Comparison of ENCODE assay signal across 8 mouse cellular contexts in genomic region chr8:83898456-83898855, GRCm38 (mm10). TPM values are rescaled to one million over a fixed set of nuclear protein-coding genes. Genes with fewer than 3 reads are reported as not detected.
DNase-seq lines count a peak whose midpoint lies in the region; ATAC-seq and TF ChIP-seq lines count a peak whose summit lies in the region.

No protein-coding gene starts in this region.

- H3K9ac ChIP-seq in embryonic facial prominence, embryonic 15.5 days = peak overlapping the region; percentile 15; the same call in 1 of the 2 replicates

- peak overlapping the region; percentile 98 for H3K27ac ChIP-seq in layer of hippocampus, adult 2 months
- H3K27ac ChIP-seq in embryonic facial prominence, embryonic 15.5 days (replicated peaks) = peak overlapping the region; percentile 97

- no peaks in the 10 kb centered on the region for H3K36me3 ChIP-seq in embryonic facial prominence, embryonic 15.5 days

- no peak for ATAC-seq in embryonic facial prominence, embryonic 15.5 days (ENCODE audit: insufficient number of reproducible peaks, low FRiP score, low TSS enrichment, low read depth)

- no peak for TF ChIP-seq POLR2A in brain, embryonic 14.5 days (IDR thresholded peaks at IDR 0.05; ENCODE audit: borderline replicate concordance, extremely low read depth, insufficient read depth, insufficient read length, poor library complexity, severe bottlenecking)

- TF ChIP-seq CTCF in layer of hippocampus, adult 2 months (conservative IDR thresholded peaks at IDR 0.05) = no peak
- no peak for TF ChIP-seq CTCF in brain, embryonic 14.5 days (IDR thresholded peaks at IDR 0.05; ENCODE audit: borderline replicate concordance, extremely low read depth, insufficient read depth, insufficient read length)

- peaks cover 44% of the 10 kb centered on the region for H3K4me1 ChIP-seq in embryonic facial prominence, embryonic 15.5 days

- 2% methylated on average over 10 of the region's 10 CpGs for WGBS in embryonic facial prominence, embryonic 15.5 days

- peak overlapping the region; percentile 84 for H3K4me3 ChIP-seq in layer of hippocampus, adult 2 months
- peak overlapping the region; percentile 91 for H3K4me3 ChIP-seq in embryonic facial prominence, embryonic 15.5 days (replicated peaks)

- H3K4me2 ChIP-seq in embryonic facial prominence, embryonic 15.5 days (replicated peaks) = peak overlapping the region; percentile 85

- no peak for DNase-seq in layer of hippocampus, adult 2 months (ENCODE audit: low spot score in 2 of 2)
- DNase-seq in layer of hippocampus, postnatal 36 days = no peak
- peak; percentile 79 for DNase-seq in brain, embryonic 14.5 days (ENCODE audit: low read depth)
- peak; percentile 53 for DNase-seq in kidney, postnatal 10 days
- peak; percentile 20 for DNase-seq in neural tube, embryonic 10.5 days (ENCODE audit: extremely low spot score, low spot score)
- DNase-seq in thymus, postnatal 14 days = no peak
- no peak for DNase-seq in ovary, postnatal 36 days (ENCODE audit: low spot score)

- no peaks in the 10 kb centered on the region for H3K9me3 ChIP-seq in embryonic facial prominence, embryonic 15.5 days (replicated peaks)

- H3K27me3 ChIP-seq in embryonic facial prominence, embryonic 15.5 days = peaks cover 20% of the 10 kb centered on the region

RNA-seq across cellular contexts. Expression of gene Adgrl1, which starts 1.4 kb away (rescaled TPM):
- 100 to 1,000 TPM; 328 to 329 TPM for total RNA-seq in layer of hippocampus, adult 2 months (2021)
- total RNA-seq in layer of hippocampus, postnatal 36 days (2021) = 100 to 1,000 TPM; 319 to 321 TPM
- polyA plus RNA-seq in brain, embryonic 14.5 days (2012; rRNA removed) = 237 and 327 TPM in 2 replicates
- polyA plus RNA-seq in embryonic facial prominence, embryonic 15.5 days (2015; fragmentation: Nextera tagmentation; extraction: Ambion mirVana) = 22.8 and 23.2 TPM in 2 replicates

RNA-seq across cellular contexts. Expression of gene Gm10644, which starts 56.5 kb away (rescaled TPM):
- total RNA-seq in layer of hippocampus, adult 2 months (2021) = under 1 TPM; 0.44 to 0.87 TPM
- under 1 TPM; 0.43 to 0.47 TPM for total RNA-seq in layer of hippocampus, postnatal 36 days (2021)
- polyA plus RNA-seq in brain, embryonic 14.5 days (2012; rRNA removed) = 0.62 and 0.77 TPM in 2 replicates
- 0.45 and 0.60 TPM in 2 replicates for polyA plus RNA-seq in embryonic facial prominence, embryonic 15.5 days (2015; fragmentation: Nextera tagmentation; extraction: Ambion mirVana)

RNA-seq across cellular contexts. Expression of gene Asf1b, which starts 56.9 kb away (rescaled TPM):
- under 1 TPM; 0.44 to 0.82 TPM for total RNA-seq in layer of hippocampus, adult 2 months (2021)
- under 1 TPM; 0.32 to 0.48 TPM for total RNA-seq in layer of hippocampus, postnatal 36 days (2021)
- 20.3 and 31.9 TPM in 2 replicates for polyA plus RNA-seq in brain, embryonic 14.5 days (2012; rRNA removed)
- polyA plus RNA-seq in embryonic facial prominence, embryonic 15.5 days (2015; fragmentation: Nextera tagmentation; extraction: Ambion mirVana) = 56.8 and 57.2 TPM in 2 replicates

Comparison
In these comparisons a context has a peak if more than half of its experiments do, and no peak if none do; other contexts are left out.
1. DNase-seq: peak in brain, embryonic 14.5 days (single experiment), kidney, postnatal 10 days (single experiment) and neural tube, embryonic 10.5 days (single experiment); none in layer of hippocampus, adult 2 months (0 of 2), layer of hippocampus, postnatal 36 days (0 of 2), thymus, postnatal 14 days (single experiment) and ovary, postnatal 36 days (single experiment).